Mouse (Mus musculus) embryonic facial prominence, embryonic 15.5 days (tissue): Measurements from ENCODE around the gene Fam151a. TPM values are rescaled to one million over a fixed set of nuclear protein-coding genes. Genes with fewer than 3 reads are reported as not detected.
"Not testable (repeated sequence)": the region's sequence is repeated elsewhere in the genome, so short reads cannot be mapped to it uniquely, and the experiment has no call there.

Source experiments
- ATAC-seq: fragments of 200-750 bp; cut with Nextera tagmentation; 2 replicates; pipeline ENCODE4 v1.8.0; 2017; ENCODE audit warnings: low read depth, moderate TSS enrichment; ENCODE audit not compliant: insufficient number of reproducible peaks, low FRiP score, low TSS enrichment
- H3K27ac ChIP-seq: fragments of 300-500 bp; sonication (generic); replicated peaks from 2 replicates; pipeline ENCODE4 v1.5.1; 2015; ENCODE audit warnings: mild to moderate bottlenecking, inconsistent platforms
- H3K27me3 ChIP-seq: fragments of 300-500 bp; sonication (generic); 2 replicates; pipeline ENCODE4 v1.6.1; 2015; ENCODE audit warnings: inconsistent platforms
- H3K36me3 ChIP-seq: fragments of 300-500 bp; sonication (generic); 2 replicates; pipeline ENCODE4 v1.6.1; 2015; ENCODE audit warnings: mild to moderate bottlenecking, inconsistent platforms
- H3K4me1 ChIP-seq: fragments of 300-500 bp; sonication (generic); 2 replicates; pipeline ENCODE4 v1.6.1; 2015; ENCODE audit warnings: inconsistent platforms
- H3K4me2 ChIP-seq: fragments of 300-500 bp; sonication (generic); replicated peaks from 2 replicates; pipeline ENCODE4 v1.6.1; 2015; ENCODE audit warnings: mild to moderate bottlenecking, inconsistent platforms
- H3K4me3 ChIP-seq: fragments of 300-500 bp; sonication (generic); replicated peaks from 2 replicates; pipeline ENCODE4 v1.5.1; 2015; ENCODE audit warnings: mild to moderate bottlenecking, inconsistent platforms
- H3K9ac ChIP-seq: fragments of 300-500 bp; sonication (generic); 2 replicates; pipeline ENCODE4 v1.6.1; 2015; ENCODE audit warnings: inconsistent platforms
- H3K9me3 ChIP-seq: fragments of 300-500 bp; sonication (generic); replicated peaks from 2 replicates; pipeline ENCODE4 v1.6.1; 2016; ENCODE audit warnings: inconsistent platforms
- WGBS: fragments of 180-500 bp; shearing (Covaris S2); methylation state at CpG from one replicate; pipeline ENCODE4 v1.1.7; 2015; 5-methylcytosine and 5-hydroxymethylcytosine counted together
- polyA plus RNA-seq: library from polyadenylated mRNA; unstranded; fragments of >200 nt; fragmentation: Nextera tagmentation; extraction: Ambion mirVana; gene quantifications from 2 replicates; pipeline ENCODE4 v1.2.1, GENCODE M21; 2015

The Fam151a gene
- polyA plus RNA-seq, 1 experiment from 2014 or later, result 0.33 TPM

DNA sequence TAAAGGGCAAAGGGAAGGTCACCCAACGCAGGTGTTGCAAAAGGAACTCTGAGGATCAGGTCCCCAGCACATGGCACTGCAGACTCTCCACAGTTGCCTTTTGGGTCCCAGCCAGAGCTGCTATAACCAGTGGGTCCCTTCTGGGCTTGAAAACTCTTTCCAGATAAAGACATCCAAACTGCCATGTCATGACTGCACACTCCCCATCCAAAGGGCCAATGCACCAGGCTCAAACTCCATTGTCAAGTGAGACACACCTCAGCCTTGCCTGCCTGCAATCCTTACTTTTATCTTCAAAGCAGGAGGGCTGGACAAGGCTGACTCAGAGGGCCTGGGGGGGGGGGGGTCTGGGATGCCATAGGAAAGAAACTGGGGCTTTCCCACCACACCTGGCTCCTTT is 57.2 kb downstream of the Fam151a start:
- no peaks in the 10 kb centered on the region for H3K9me3 ChIP-seq
- no peak overlapping the region for H3K9ac ChIP-seq
- H3K4me1 ChIP-seq, result peaks cover 37% of the 10 kb centered on the region
- no peak overlapping the region for H3K4me2 ChIP-seq
- no peaks in the 10 kb centered on the region for H3K36me3 ChIP-seq
- no peaks in the 10 kb centered on the region for H3K27me3 ChIP-seq
- ATAC-seq, result no peak
- WGBS, result 86% methylated on average over 1 of the region's 1 CpGs
- no peak overlapping the region for H3K4me3 ChIP-seq
- no peak overlapping the region for H3K27ac ChIP-seq

DNA sequence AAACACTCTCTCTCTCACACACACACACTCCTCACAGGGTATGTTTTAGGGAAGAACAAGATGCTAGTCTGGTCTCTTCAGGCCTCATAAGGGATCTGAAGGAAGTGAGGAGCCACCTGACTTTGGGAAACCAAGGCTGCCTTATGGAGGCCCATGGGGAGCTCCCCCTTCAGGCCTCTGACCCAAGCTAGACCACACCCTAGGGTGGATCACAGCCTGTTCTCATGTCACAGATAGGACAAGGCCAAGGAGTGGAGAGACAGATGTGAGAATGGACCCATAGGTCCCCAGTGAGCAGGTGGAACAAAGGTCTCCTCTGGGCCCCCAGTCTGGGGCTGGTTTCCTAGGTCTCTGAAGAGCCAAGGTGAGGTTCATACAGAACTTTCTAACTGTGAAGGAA is 58.6 kb downstream of the Fam151a start:
- ATAC-seq, result no peak
- H3K36me3 ChIP-seq, result no peaks in the 10 kb centered on the region
- H3K4me2 ChIP-seq, result no peak overlapping the region
- no peaks in the 10 kb centered on the region for H3K27me3 ChIP-seq
- H3K9ac ChIP-seq, result no peak overlapping the region
- peaks cover 24% of the 10 kb centered on the region for H3K4me1 ChIP-seq
- no peak overlapping the region for H3K27ac ChIP-seq
- no peak overlapping the region for H3K4me3 ChIP-seq
- H3K9me3 ChIP-seq, result no peaks in the 10 kb centered on the region

DNA sequence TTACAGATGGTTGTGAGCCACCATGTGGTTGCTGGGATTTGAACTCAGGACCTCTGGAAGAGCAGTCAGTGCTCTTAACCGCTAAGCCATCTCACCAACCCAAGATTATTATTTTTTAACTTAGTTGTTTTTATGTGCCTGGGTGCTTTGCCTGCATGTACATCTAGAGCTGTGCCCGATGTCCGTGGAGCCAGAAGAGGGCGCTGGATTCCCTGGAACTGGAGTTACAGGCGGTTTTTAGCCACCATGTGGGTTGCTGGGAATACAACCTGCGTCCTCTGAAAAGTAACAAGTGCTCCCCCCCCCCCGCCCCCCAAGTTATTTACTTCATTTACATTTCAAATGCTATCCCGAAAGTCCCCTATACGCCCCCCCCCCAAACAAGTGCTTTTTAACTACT is 60.1 kb downstream of the Fam151a start:
- H3K4me2 ChIP-seq, H3K27ac ChIP-seq, H3K9me3 ChIP-seq, H3K36me3 ChIP-seq, H3K4me3 ChIP-seq, H3K27me3 ChIP-seq, ATAC-seq, H3K9ac ChIP-seq: not testable (repeated sequence)
- 90% methylated on average over 9 of the region's 9 CpGs for WGBS
- peaks cover 19% of the 10 kb centered on the region for H3K4me1 ChIP-seq

- no peaks in the 10 kb centered on the region for H3K27me3 ChIP-seq
- peaks cover 19% of the 10 kb centered on the region for H3K4me1 ChIP-seq
- no peak overlapping the region for H3K4me2 ChIP-seq
- H3K36me3 ChIP-seq, result no peaks in the 10 kb centered on the region
- no peak overlapping the region for H3K27ac ChIP-seq
- ATAC-seq, result no peak
- no peak overlapping the region for H3K9ac ChIP-seq
- 87% methylated on average over 7 of the region's 7 CpGs for WGBS
- no peak overlapping the region for H3K4me3 ChIP-seq
- no peaks in the 10 kb centered on the region for H3K9me3 ChIP-seq
Observed at GRCm38 (mm10) chr4:106794247-106794646, 60.6 kb downstream of the Fam151a start.

DNA sequence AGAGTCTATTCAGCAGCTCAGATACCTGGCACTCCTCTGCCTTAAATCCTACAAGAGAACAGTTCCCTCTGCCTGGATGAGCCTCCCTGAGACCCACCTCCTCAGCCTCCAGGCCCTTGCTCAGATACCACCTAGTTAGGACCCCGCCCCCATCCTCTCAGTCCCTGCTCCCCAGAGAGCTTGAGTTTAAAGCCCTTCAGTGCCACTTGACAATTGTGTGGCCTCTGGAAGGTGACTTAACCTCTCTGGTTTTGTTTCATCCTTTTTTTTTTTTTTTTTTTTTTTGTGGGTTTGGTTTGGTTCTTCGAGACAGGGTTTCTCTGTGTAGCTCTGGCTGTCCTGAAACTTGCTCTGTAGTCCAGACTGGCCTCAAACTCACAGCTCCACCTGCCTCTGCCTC is 61.6 kb downstream of the Fam151a start:
- Histone ChIP-seq H3K4me1 (peaks cover 20% of the 10 kb centered on the region), H3K27ac (no peak overlapping the region), H3K4me3 (no peak overlapping the region), H3K9ac (no peak overlapping the region), H3K36me3 (no peaks in the 10 kb centered on the region), H3K9me3 (no peaks in the 10 kb centered on the region), H3K27me3 (no peaks in the 10 kb centered on the region), H3K4me2 (no peak overlapping the region)
- 83% methylated on average over 2 of the region's 2 CpGs for WGBS
- ATAC-seq, result no peak

Other genes starting within 250 kb of the Fam151a start
- 0.05 and 0.11 TPM in 2 replicates for gene Bsnd, start 241.6 kb upstream of the Fam151a start, polyA plus RNA-seq
- 4.5 and 5.7 TPM in 2 replicates for gene Dhcr24, start 172.9 kb upstream of the Fam151a start, polyA plus RNA-seq
- gene Lexm, start 116.6 kb upstream of the Fam151a start, polyA plus RNA-seq, result 0.24 TPM in 1 of 2 replicates, not detected in the other
- gene Ttc22, start 111.5 kb upstream of the Fam151a start, polyA plus RNA-seq, result 9.8 and 12.4 TPM in 2 replicates
- gene Pars2, start 82.8 kb upstream of the Fam151a start, polyA plus RNA-seq, result 13.2 and 14.3 TPM in 2 replicates
- gene Ttc4, start 54.9 kb upstream of the Fam151a start, polyA plus RNA-seq, result 97.5 and 102 TPM in 2 replicates
- 0.39 and 0.57 TPM in 2 replicates for gene Mroh7, start 3.0 kb upstream of the Fam151a start, polyA plus RNA-seq
- 3.0 and 4.1 TPM in 2 replicates for gene Acot11, start 71.1 kb downstream of the Fam151a start, polyA plus RNA-seq
- 136 and 137 TPM in 2 replicates for gene Ssbp3, start 176.8 kb downstream of the Fam151a start, polyA plus RNA-seq